Mouse (Mus musculus): Measurements from ENCODE around the gene Olfr138. TPM values are rescaled to one million over a fixed set of nuclear protein-coding genes. Genes with fewer than 3 reads are reported as not detected.

The Olfr138 gene
- polyA plus RNA-seq (2012; ENCODE audit: insufficient read depth, insufficient read length, low replicate concordance, missing spikeins): not detected in 2 replicates

DNA sequence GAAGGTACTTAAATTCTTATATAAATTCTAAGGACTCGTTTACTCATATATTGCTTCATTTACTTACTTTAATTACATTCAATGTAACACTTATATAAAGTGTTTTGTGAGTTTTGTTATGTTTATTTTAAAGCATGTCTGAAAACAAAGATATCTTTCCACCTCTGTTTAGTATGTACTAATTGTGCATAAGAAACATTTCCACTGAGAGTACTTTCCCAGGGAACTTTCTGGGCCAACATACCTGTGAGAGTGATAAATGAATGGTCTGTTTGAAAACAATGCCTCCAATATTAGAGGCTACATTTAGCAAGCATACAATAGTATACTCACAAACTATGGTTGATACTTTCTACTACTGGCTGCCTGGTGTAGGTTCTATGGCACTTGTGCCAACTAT, at the start of gene Olfr138:
TSS of gene Olfr138 (plus strand) at position 301 of the 400 bp plus-strand sequence.
- Histone ChIP-seq H3K4me1 (ENCODE audit: control insufficient read depth, insufficient read depth, low read length) (no peaks in the 10 kb centered on the region), H3K27ac (ENCODE audit: insufficient read depth, low read depth, low read length) (no peak within 1 kb of the TSS), H3K4me3 (ENCODE audit: insufficient read depth, low read depth, low read length) (no peak within 1 kb of the TSS)
- TF ChIP-seq POLR2A (IDR thresholded peaks at IDR 0.05; ENCODE audit: insufficient read depth, low read depth, low read length): no peak
- WGBS: 70% methylated on average over 1 of the region's 1 CpGs

DNA sequence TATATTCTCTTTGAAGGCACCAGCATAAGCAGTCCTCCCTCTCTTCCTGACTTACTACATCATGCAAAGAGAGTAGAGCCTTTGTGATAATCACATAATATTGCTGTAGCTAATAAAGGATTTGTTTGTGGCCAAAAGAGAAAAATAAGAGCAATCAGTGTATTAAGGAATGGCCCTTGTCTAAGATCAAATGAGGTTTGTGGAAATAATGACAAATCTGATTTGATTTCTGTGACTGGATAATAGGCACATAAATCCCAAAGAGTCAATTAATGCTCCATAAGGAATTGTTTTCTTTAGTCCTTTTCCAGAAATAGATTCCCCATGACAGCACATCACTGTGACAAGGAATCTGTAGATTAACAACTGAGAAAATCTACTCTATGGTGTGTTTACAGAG, 46.6 kb downstream of the Olfr138 start, which contains the start of gene Olfr137:
TSS of gene Olfr137 (minus strand) at position 101 of the 400 bp plus-strand sequence.
- no peak for TF ChIP-seq POLR2A (IDR thresholded peaks at IDR 0.05; ENCODE audit: insufficient read depth, low read depth, low read length)
- TF ChIP-seq CTCF (IDR thresholded peaks at IDR 0.05; ENCODE audit: insufficient read depth, low read depth, low read length): no peak
- Histone ChIP-seq H3K4me1 (ENCODE audit: control insufficient read depth, insufficient read depth, low read length) (no peaks in the 10 kb centered on the region), H3K27ac (ENCODE audit: insufficient read depth, low read depth, low read length) (no peak within 1 kb of the TSS), H3K4me3 (ENCODE audit: insufficient read depth, low read depth, low read length) (no peak within 1 kb of the TSS)

Other genes starting within 250 kb of the Olfr138 start
- gene Olfr129, start 201.0 kb upstream of the Olfr138 start, polyA plus RNA-seq (2012; ENCODE audit: insufficient read depth, insufficient read length, low replicate concordance, missing spikeins): not detected in 2 replicates
- not detected in 2 replicates for gene Olfr130, start 197.1 kb upstream of the Olfr138 start, polyA plus RNA-seq (2012; ENCODE audit: insufficient read depth, insufficient read length, low replicate concordance, missing spikeins)
- not detected in 2 replicates for gene Olfr131, start 172.3 kb upstream of the Olfr138 start, polyA plus RNA-seq (2012; ENCODE audit: insufficient read depth, insufficient read length, low replicate concordance, missing spikeins)
- gene Olfr132, start 126.5 kb upstream of the Olfr138 start, polyA plus RNA-seq (2012; ENCODE audit: insufficient read depth, insufficient read length, low replicate concordance, missing spikeins): not detected in 2 replicates
- not detected in 2 replicates for gene Olfr133, start 115.8 kb upstream of the Olfr138 start, polyA plus RNA-seq (2012; ENCODE audit: insufficient read depth, insufficient read length, low replicate concordance, missing spikeins)
- gene Olfr134, start 89.6 kb upstream of the Olfr138 start, polyA plus RNA-seq (2012; ENCODE audit: insufficient read depth, insufficient read length, low replicate concordance, missing spikeins): not detected in 2 replicates
- not detected in 2 replicates for gene Olfr135, start 56.7 kb upstream of the Olfr138 start, polyA plus RNA-seq (2012; ENCODE audit: insufficient read depth, insufficient read length, low replicate concordance, missing spikeins)
- not detected in 2 replicates for gene Olfr137, start 46.5 kb downstream of the Olfr138 start, polyA plus RNA-seq (2012; ENCODE audit: insufficient read depth, insufficient read length, low replicate concordance, missing spikeins)
- not detected in 2 replicates for gene Olfr136, start 68.8 kb downstream of the Olfr138 start, polyA plus RNA-seq (2012; ENCODE audit: insufficient read depth, insufficient read length, low replicate concordance, missing spikeins)
- gene Esp36, start 159.2 kb downstream of the Olfr138 start, polyA plus RNA-seq (2012; ENCODE audit: insufficient read depth, insufficient read length, low replicate concordance, missing spikeins): not detected in 2 replicates

All from olfactory bulb, adult 2 months (tissue).